Mouse (Mus musculus): ENCODE measurements around the gene Cbs.

DNA sequence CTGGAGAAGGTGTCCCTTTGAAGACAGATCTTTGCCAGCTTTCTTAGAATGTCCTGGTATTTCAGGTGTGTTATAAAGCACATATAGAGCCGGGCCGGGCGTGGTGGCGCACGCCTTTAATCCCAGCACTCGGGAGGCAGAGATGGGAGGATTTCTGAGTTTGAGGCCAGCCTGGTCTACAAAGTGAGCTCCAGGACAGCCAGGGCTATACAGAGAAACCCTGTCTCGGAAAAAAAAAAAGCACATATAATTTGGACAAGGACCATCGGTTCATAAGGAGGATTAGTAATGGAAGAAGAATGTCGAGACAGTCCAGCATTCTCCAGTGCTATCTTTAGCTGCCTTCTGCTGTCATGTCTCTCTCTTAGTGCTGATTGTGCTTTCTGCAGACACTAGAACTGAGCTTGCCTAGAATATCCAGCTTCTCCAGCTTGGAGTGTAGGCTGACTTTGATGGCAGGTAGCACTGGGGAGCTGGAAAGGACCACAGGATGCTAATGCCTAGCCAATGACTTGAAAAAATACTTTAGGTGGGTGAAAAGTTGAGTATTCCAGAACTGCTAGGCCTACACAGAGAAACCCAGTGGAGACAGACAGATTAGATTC lies 66.6 kb downstream of the Cbs start:
- TF ChIP-seq POLR2A (IDR thresholded peaks at IDR 0.05; ENCODE audit: insufficient read depth, low read length) (no peak), EP300 (IDR thresholded peaks at IDR 0.05; ENCODE audit: insufficient read depth, low read depth, low read length) (no peak), CTCF (IDR thresholded peaks at IDR 0.05; ENCODE audit: low read depth, low read length) (no peak)
